Mouse (Mus musculus) common myeloid progenitor, adult 5-6 weeks (primary cell): ENCODE measurements around the gene Mrpl53. TPM values are rescaled to one million over a fixed set of nuclear protein-coding genes. Genes with fewer than 3 reads are reported as not detected.

Experiments used
- ATAC-seq: replicated peaks from 2 replicates; pipeline ENCODE4 v1.8.0; 2016; ENCODE audit warnings: low read depth, mild to moderate bottlenecking, moderate TSS enrichment, inconsistent platforms; ENCODE audit not compliant: poor library complexity, severe bottlenecking
- total RNA-seq: library from RNA; stranded (forward); fragments of 200-1000, 187-1606 nt; gene quantifications from 2 replicates; pipeline ENCODE4 v1.2.3, GENCODE M21; 2017

Mrpl53 gene
- 25.3 and 30.0 TPM in 2 replicates for total RNA-seq

DNA sequence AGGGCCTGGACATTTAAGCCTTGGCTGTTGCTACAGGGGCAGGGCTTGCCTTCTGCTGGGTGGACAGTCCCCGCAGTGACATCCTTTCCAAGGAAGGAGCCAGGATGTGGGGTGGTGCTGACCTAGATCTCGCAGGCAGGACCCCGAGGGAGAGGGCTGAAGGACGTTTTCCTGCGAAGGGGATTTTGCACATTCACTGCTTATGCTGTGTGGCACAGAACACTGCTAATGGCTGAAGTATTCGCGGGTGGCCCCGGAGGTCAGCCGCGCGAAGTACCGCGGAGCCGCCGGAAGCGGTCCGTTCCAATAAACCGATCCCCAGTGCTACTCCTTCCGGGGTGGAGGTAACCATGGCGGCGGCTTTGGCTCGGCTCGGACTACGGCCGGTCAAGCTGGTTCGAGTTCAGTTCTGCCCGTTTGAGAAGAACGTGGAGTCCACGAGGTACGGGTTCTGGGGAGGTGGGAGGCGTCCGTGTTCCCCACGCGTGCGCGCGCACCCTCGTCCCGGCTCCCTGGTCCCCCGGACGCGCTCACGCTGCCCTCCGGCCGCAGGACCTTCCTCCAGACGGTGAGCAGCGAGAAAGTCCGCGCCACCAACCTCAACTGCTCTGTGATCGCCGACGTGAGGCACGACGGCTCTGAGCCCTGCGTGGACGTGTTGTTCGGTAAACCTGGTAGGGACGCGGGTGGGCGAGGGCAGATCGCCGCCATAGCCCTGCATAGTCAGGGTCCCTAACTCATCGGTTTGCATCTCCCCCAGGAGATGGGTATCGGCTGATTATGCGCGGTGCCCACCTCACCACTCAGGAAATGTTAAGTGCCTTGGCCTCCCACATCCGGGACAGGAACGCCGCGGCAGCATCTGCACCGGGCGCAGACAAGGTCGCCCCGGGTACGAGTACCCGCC, at the start of gene Mrpl53:
Gene Mrpl53, plus strand, starts transcription at position 279 of the 907 bp plus-strand sequence.
- peak; percentile 65 for ATAC-seq

DNA sequence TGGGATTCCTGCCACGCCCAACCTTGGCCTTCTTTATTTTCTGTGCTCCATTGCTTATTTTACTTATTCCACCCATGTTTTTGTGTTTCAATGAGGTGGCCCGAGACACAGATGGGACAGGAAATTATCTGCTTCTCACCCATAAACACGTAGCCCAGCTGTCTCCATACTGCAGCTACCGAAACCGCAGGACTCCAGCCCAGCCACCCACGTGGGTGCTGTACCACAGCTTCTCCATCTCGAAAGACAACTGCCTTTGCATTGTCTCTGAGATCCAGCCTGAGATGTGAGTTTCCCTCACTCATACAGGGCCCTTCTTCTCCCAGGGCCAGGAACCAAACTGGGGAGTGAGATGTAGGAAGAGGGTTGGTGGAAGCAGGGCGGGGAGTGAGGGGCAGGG, 42.8 kb upstream of the Mrpl53 start:
- peak; percentile 31 for ATAC-seq

DNA sequence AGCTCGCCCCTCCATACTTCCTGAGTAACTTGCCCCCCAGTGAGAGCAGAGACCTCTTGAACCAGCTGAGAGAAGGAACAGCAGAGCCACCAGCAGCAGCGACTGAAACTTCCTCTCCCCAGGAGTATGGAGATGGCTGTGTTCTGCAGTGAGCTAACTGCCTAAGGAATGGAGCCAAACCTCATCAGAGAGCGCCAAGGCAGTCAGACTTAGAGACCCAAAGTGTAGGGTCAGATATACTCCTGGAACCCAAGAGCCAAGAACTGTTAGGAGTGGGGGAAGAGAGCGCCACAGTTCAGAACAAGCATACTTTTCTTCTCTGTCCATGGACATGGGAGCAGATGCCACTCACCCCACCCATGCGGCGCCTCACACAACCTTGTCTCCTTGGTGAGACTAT, 42.4 kb upstream of the Mrpl53 start:
- no peak for ATAC-seq

DNA sequence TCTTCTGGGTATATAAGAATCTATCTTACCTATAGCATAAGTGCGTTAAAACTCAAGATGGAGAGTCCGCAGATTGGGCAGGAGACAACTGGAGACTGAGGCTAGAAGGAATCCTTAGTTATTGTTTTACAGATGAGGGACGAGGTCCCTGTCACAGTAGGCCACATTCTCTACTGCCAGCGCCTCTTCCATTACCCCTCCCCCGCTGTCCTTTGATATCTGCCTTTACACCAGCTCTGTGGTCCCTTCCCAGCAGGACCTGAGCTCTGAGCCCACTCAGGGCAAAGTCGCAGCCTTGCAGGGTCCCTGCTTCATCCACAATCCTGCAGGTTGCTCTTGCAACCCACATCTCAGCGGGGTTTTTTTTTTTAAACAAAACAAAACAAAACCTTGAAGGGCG, 40.6 kb upstream of the Mrpl53 start:
- ATAC-seq = no peak

DNA sequence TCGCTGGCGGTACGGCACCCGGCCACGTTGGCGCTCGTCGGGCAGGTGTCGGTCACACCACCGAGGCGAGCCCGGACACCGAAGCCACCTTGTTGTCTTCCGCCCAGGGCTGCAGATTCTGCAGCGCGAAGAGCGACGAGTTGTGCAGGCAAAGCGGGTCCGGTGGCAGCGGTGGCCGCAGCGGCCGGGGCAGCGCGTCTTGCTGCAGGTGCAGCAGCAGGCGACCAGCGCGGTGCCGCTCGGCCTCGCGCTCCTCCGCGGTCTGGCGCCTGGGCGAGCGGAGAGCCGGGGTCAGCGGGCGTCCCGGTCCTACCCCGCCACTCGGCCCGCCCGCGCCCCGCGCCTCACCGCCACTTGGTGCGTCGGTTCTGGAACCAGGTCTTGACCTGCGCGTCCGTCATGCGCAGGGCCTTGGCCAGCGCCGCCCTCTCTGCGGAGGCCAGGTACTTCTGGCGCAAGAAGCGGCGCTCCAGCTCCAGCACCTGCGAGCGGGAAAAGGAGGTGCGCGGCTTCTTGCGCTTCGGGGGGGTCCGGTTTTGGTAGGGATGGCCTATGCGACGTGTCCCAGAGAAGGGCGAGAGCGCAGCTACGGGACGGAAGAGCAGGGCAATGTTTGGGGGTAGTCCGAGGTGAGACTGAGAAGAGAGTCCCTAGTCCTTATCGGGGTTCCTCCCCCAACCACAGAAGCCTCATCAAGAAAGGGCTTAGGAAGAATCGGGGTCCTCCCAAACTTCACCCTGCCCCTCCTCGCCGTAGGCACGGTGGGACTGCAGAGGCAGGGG, 39.9 kb upstream of the Mrpl53 start:
- no peak for ATAC-seq

DNA sequence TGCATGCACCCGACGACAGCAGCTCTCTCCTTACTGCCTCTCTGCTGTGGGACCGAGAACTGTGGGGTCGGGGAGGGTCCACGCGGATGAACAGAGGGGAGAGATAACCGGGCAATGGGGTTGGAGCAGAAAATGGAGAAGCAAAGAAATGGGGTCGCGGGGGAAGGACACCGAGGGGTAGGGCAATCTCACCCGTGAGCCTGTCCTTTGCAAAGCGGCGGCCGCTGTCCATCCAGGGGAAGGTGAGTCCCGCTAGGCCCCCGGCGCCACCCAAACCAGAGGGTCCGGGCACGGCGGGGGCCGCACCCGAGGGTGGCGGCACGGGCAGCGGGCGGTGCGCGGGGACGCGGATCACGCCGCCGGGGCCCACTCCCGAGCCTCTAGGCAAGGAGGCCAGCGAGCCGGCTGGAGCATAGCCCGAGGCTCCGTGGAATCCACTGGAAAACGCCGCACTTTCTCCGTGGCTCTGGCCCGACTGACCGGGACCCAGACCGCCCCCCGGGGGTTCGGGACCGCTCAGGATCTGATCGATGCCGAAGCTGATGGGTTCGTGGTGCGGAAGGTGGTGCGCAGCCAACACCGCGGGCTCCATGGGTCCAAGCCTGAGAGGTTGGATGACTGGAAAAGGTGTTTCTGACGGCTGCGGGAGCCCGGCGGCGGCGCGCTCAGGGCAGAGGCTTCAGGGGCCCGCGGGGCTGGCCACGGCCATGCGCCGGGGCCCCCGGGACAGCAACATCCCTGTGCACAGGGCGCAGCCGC, 39.2 kb upstream of the Mrpl53 start:
- no peak for ATAC-seq

DNA sequence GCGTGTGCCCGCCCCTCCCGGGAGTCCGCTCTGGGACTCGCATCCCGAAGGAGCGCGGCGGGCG, 38.8 kb upstream of the Mrpl53 start, which contains the start of gene Tlx2:
Gene Tlx2, minus strand, starts transcription at position 47 of the 64 bp plus-strand sequence.
- no peak for ATAC-seq

DNA sequence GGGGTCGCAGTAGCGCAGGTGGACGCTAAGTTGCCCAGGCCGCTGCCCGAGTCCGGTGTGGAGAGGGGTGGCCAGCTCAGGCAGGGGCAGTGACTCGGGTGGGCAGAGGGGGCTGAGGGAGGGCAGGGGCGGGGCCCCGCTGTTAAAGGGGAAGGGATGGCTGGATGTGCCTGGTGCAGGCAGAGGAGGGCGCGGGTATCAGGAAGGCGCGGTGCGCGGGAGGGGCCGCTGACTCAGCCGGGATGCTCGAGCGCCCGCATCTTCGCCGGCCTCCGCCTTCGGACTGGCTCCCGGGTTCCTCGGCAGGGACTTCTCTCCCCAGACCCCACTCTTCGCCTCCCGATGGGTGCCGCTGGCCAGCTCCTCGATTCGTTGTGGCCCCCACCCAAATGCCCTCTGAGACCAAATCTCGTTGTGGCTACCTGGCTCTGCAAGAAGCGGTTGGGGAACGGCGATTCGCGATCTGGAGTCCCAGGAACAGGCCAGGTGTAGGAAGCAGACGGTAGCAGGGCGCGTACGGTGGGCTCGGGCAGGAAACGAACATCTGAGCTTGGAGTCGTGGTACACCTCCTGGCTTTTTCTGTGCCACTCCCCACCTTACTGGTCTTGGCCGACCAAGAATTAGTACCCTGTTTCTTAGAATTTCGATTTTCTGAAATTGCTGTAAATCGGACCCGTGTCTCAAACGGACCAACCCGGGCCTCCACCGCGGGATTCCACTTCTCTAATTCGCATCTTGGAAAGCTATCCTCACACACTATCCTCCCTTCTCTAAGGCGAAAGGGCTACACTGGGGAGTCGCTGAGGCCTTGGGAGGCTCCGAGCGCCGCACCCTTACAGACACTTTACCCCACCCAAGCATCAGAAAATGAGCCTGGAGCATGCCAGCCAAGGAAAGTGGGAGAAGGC, 38.3 kb upstream of the Mrpl53 start:
- 0 out of 2 replicates have a peak, but pooled peaks have one; percentile 17 for ATAC-seq

DNA sequence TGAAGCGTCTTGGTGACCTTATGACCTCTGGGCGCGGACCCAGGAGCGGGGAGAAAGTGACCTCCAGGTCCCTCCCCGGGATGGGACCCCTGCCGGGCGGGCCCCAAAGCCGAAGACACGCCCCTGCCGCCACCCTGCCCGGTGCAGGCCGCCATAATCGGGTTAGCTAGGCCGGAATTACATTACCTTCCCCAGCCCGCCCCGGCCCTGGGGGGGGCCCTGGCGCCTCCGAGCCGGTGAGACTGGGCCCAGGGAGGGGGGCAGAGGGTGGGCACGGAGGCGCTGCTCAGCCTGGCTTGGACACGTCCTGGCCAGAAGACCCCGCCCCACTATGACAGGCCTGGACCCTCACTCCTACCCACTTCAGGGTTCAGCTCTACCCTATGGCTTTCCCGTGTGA, 37.6 kb upstream of the Mrpl53 start:
- no peak for ATAC-seq

DNA sequence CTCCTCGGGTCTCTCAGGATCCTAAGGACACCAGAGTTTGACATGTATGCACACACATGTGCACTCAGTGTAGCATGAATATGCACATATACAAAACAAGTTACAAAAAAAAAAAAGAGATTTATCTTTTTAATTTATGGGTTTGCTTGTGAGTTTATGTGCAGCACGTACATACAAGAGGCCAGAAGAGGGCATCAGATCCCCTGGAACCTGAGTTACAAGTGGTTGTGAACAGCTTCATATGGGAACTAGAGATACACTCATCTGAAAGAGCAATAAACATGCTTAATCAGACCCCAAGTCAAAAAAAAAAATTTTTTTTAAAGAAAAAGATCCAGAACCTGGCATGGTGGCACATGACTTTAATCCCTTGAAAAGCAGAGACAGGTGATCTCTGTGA, 33.9 kb upstream of the Mrpl53 start:
- ATAC-seq = no peak

DNA sequence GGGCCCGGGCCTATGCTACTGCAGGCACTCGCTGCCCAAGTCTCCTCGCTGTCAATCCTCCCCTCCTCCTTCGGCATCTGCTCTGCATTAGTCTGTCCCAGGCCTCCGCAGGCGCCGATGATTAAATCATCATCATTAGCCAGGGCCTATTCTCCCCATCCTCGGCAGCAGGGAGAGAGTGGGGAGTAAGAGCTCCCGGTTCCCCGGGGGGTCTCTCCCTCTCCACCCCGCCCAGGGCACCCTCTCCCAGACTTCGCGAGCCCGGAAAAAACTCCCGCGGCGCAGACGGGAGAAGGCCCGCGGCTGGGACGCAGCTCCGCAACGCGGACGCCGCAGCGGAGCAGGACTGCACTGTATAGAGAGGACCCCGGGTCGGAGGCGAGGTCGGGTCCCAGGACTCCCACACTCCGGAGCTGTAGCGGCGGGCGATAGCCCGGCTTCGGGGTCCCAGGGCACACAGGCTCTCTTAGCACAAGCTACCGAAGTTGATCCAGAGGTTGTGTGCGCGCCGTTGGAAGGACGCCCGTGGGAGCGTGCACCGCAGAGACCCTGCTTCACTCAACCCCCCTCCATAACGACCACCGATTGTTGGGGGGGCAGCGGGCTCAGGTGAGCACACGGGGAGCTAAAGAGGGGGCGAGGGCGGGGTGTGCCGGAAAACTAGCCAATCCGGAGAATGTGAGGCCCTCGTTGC, 31.1 kb upstream of the Mrpl53 start, which contains the start of gene Pcgf1:
Gene Pcgf1, plus strand, starts transcription at position 240 of the 694 bp plus-strand sequence.
- no peak; the same call in none of the 2 replicates for ATAC-seq

DNA sequence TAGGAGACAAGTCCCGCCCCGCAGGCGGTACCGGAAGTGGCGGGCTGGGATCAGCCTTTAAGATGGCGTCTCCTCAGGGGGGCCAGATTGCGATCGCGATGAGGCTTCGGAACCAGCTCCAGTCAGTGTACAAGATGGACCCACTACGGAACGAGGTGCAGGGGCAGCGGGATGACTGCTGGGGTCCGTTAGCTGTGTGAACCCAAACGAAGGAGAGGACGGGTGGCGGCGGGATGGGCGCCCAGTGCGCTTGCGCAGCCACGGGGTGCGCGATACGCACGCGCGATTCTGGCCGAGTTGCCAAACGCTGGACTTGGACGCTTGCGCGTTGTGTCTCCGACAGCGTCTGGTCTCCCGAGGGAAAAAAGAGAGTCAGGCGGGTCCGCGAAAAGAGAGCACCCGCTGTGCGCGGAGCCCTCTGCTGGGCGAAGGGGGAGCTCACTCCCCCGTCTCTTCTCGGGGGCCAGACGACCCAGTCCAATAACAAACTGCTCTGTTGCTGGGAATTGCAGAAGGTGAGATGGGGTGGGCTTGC, 30.4 kb upstream of the Mrpl53 start:
- peak; percentile 93 for ATAC-seq

DNA sequence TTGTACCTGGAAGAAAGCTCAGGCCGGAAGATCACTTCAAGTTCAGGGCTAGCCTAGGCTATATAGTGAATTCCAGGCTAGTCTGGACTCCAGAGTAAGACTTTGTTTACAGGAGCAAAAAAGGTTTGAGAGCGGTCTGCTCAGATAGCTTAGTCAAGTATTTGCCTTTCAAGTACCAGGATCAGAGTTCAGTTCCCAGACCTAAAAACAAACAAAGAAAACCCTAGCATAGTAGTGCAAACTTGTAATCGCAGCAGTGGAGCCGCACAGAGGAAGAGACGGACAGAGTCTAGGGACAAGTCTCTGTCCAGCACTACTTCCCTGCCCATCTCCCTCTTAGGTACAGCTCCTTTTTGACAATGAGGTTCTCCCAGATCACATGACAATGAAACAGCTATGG, 28.6 kb upstream of the Mrpl53 start:
- no peak for ATAC-seq

DNA sequence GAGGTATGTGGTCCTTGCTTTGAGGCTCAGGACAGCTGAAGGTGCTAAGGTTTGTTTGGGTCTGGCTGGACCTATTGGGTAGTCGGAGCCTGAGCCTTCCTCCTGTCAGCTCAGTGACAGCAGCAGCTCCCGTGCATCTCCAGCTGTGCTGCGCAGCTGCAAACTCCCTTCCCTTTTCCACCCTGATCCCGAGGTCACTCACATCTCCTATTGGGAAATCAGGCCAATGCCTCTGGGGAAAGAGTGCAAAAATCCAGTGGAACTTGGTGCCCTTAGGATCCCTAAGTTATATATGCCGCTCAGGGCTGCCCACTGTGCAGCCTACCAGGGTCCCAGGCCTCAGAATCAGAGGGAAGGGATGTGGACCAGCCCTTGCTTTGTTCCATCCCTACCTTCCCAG, 25.3 kb upstream of the Mrpl53 start:
- no peak for ATAC-seq

DNA sequence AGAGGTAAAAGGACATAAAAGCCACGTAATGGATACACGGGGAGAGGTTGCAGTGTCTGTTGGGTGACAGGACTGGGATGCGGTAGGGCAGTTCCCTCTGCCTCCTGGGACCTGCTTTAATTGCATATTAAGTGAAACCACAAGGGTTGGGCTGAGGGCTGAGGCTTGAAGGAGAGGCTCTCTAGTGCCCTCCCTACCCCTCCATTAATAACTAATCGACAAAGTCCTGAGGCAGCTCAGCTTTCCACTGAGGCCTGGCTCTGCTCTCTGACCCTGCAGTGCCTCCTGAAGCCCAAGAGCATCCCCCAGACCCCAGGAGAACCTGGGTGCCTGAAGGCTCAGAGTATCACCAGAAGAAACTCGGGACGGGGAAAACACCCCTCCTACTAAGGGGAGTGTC, 24.4 kb upstream of the Mrpl53 start:
- ATAC-seq = no peak

DNA sequence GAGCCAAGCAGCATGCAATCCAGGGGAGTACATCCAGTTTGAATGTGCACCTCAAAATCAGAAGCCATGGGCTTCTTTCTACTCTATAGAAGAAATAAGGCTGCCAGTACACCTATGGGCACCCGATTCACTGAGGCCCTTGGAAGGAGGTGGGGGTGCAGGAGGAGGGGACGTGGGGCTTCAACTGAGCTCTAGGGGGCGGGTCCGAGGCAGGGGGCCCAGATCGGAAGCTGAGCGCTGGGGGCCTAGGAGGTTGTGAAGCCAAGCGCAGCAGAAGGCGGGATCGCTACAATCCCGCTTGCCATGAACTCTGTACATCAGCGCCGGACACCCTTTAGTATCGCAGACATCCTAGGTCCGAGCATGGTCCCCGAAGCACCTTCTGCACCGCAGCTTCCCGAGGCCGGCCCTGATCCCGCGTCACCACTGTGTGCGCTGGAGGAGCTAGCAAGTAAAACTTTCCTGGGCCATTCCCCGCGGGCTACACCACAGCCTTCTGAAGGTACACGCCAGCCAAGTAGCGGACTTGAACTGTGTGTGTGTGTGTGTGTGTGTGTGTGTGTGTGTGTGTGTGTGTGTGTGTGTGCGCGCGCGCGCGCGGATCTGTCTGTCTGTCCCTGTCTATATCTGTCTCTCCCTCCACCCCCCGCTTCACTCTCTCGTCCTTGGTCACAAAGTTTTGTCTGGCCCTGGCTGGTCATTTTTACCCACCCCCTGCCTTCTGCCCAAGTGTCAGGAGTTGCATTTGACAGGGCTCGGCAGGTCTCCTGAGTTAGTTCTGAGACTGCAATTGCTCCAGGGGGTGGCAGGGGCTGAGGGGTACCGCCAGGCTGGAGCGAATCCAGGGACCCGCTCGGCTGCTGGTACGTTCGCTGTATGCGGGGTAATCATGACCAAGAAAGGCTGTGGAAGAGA, 22.5 kb upstream of the Mrpl53 start, which contains the start of gene Lbx2:
Gene Lbx2, plus strand, starts transcription at position 247 of the 915 bp plus-strand sequence.
- ATAC-seq = peak; percentile 46; the same call in 1 of the 2 replicates

DNA sequence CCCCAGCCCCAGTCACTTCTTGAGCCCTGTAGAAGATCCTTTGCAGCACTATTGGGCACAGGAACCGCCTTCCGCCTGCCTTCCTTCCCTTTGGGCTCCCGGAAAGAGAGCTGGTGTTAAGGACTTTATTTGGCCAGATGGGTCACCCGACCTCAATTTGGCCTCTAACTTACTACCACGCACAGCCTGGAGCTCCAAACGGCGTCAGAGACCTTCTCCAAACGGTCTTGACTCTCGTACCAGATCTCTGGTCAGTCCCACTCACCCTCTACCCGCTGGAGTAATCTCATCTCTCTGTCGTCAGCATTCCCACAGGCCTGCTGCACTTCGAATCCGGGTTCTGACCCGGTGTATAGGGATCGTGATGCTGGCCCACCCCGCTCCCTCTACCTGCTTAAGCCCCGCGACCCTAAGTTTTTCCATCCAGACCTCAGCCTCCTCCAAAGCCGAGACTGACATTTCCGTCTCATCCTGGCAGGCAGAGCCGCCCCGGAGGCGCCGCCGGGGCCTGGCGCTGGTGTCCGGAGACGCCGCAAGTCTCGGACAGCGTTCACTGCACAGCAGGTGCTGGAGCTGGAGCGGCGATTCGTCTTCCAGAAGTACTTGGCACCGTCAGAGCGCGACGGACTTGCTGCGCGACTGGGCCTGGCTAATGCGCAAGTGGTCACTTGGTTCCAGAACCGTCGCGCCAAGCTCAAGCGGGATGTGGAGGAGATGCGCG, 21.5 kb upstream of the Mrpl53 start:
- ATAC-seq = no peak
